Mouse (Mus musculus) heart, embryonic 15.5 days (tissue): ENCODE measurements around the gene Npcd. TPM values are rescaled to one million over a fixed set of nuclear protein-coding genes. Genes with fewer than 3 reads are reported as not detected.
A peak's percentile ranks its signal among the peaks of the same experiment; 100 is the strongest.

ENCODE experiments used
- ATAC-seq: fragments of 200-750 bp; cut with Nextera tagmentation; replicated peaks from 2 replicates; pipeline ENCODE4 v1.8.0; 2017; ENCODE audit warnings: low read depth, moderate TSS enrichment; ENCODE audit not compliant: insufficient number of reproducible peaks, insufficient read depth, low FRiP score
- H3K27ac ChIP-seq: fragments of 300-500 bp; sonication (generic); 2 replicates; pipeline ENCODE4 v1.5.1; 2015; ENCODE audit warnings: mild to moderate bottlenecking, inconsistent platforms
- H3K27me3 ChIP-seq: fragments of 300-500 bp; sonication (generic); 2 replicates; pipeline ENCODE4 v1.6.1; 2015; ENCODE audit warnings: inconsistent platforms
- H3K36me3 ChIP-seq: fragments of 300-500 bp; sonication (generic); 2 replicates; pipeline ENCODE4 v1.6.1; 2015; ENCODE audit warnings: mild to moderate bottlenecking, inconsistent platforms
- H3K4me1 ChIP-seq: fragments of 300-500 bp; sonication (generic); replicated peaks from 2 replicates; pipeline ENCODE4 v1.6.1; 2015; ENCODE audit warnings: inconsistent platforms
- H3K4me2 ChIP-seq: fragments of 300-500 bp; sonication (generic); 2 replicates; pipeline ENCODE4 v1.6.1; 2015; ENCODE audit warnings: inconsistent platforms, mild to moderate bottlenecking, moderate library complexity
- H3K4me3 ChIP-seq: fragments of 300-500 bp; sonication (generic); 2 replicates; pipeline ENCODE4 v1.5.1; 2015; ENCODE audit warnings: mild to moderate bottlenecking, inconsistent platforms
- H3K9ac ChIP-seq: fragments of 300-500 bp; sonication (generic); 2 replicates; pipeline ENCODE4 v1.6.1; 2015; ENCODE audit warnings: mild to moderate bottlenecking, inconsistent platforms
- H3K9me3 ChIP-seq: fragments of 300-500 bp; sonication (generic); replicated peaks from 2 replicates; pipeline ENCODE4 v1.6.1; 2016; ENCODE audit warnings: inconsistent platforms
- WGBS: fragments of 180-500 bp; shearing (Covaris S2); methylation state at CpG from one replicate; pipeline ENCODE4 v1.1.7; 2015; ENCODE audit warnings: mixed read lengths; 5-methylcytosine and 5-hydroxymethylcytosine counted together
- polyA plus RNA-seq: library from polyadenylated mRNA; unstranded; fragments of >200 nt; fragmentation: Nextera tagmentation; extraction: Ambion mirVana; gene quantifications from 2 replicates; pipeline ENCODE4 v1.2.1, GENCODE M21; 2015

Gene Npcd
- polyA plus RNA-seq, 1 experiment from 2014 or later = not detected

DNA sequence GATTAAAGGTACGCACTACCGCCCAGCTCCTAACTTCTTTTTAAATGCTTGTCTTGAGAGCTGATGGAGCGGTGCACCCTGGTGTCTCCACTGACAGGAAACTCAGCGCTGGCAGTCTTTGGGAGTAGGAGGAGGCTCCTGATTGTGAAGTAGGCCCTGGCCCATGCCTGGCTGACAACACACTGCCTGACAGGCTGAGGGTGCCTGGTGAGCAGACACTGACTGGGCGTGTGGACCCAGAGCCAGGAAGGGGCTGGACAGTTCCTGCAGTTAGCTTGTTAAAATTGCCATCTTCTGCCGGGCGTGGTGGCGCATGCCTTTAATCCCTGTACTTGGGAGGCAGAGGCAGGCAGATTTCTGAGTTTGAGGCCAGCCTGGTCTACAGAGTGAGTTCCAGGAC, 83.8 kb downstream of the Npcd start:
- Histone ChIP-seq H3K4me3 (no peak overlapping the region), H3K27ac (no peak overlapping the region), H3K27me3 (no peaks in the 10 kb centered on the region), H3K36me3 (no peaks in the 10 kb centered on the region), H3K4me2 (no peak overlapping the region), H3K9me3 (no peaks in the 10 kb centered on the region), H3K9ac (no peak overlapping the region), H3K4me1 (peaks cover 2% of the 10 kb centered on the region)
- no peak for ATAC-seq
- 84% methylated on average over 8 of the region's 8 CpGs for WGBS

DNA sequence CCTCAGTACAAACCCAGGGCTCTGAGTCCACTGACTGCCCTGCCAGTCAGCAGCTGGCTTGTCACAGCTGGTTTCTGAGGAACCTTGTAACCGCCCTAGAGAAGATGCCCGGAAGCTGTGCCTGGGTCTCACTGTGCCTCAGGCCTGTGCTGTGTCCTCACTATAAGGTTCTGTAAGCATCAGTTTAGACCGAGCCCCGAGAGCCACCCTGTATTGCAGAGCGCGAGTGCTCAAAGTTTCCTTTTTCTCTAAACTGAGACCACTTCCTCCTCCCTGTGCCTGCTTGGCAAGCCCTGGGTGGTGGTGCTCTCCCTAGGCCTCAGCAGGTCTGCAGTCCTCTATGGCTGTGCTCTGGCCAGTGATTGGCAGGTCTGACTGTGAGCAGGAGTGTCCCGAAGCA, 84.9 kb downstream of the Npcd start:
- H3K4me3 ChIP-seq = no peak overlapping the region
- WGBS = 89% methylated on average over 7 of the region's 7 CpGs

DNA sequence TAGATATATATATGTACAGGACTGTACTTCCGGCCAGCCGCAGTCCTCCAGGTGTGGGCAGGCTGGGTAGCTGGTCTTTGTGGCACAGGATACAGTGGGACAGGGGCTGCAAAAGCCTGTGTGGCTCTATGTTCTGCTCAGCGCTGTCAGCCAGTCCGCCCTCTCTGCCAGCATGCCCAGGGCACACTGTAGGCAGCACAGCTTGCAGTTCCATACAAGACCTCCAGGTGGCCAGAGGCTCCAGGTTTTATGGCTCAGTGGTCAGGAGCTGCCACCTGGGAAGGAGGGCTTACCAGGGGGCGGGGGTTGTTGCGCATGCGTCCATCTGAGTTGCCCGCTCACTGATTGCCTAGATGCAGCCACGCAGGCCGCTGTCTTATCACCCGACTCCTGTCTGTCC, 86.0 kb downstream of the Npcd start:
- peaks cover 5% of the 10 kb centered on the region for H3K4me1 ChIP-seq
- no peak overlapping the region for H3K4me3 ChIP-seq
- H3K9ac ChIP-seq = no peak overlapping the region
- ATAC-seq = 0 out of 2 replicates have a peak, but pooled peaks have one; percentile 7
- H3K27ac ChIP-seq = no peak overlapping the region
- H3K9me3 ChIP-seq = no peaks in the 10 kb centered on the region
- no peaks in the 10 kb centered on the region for H3K27me3 ChIP-seq
- no peaks in the 10 kb centered on the region for H3K36me3 ChIP-seq
- 58% methylated on average over 11 of the region's 11 CpGs for WGBS
- no peak overlapping the region for H3K4me2 ChIP-seq

More for the DNA sequence above, 84.9 kb downstream of the Npcd start:
- peaks cover 6% of the 10 kb centered on the region for H3K4me1 ChIP-seq
- H3K36me3 ChIP-seq = no peaks in the 10 kb centered on the region
- H3K9ac ChIP-seq = no peak overlapping the region
- H3K27ac ChIP-seq = no peak overlapping the region
- H3K4me2 ChIP-seq = no peak overlapping the region
- H3K27me3 ChIP-seq = no peaks in the 10 kb centered on the region
- no peaks in the 10 kb centered on the region for H3K9me3 ChIP-seq
- no peak for ATAC-seq

DNA sequence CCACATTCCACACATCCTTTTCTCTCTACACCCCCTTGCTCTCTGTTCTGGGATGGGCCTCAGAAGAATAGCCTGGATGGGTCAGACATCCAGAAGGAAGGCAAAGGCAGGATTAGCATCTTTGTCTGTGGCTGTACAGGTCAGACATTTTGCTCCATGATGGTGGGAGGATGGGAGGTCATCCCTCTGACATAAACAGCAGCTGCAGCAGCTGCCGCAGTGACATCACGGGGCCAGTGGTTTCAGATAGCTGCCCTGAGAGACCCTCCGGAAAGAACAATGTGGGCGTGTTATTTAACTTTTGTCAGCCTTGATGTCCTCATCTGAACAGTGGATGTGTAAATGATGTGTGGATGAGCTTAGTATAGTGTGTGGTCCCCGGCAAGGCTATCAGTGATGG, 88.2 kb downstream of the Npcd start:
- Histone ChIP-seq H3K4me1 (peaks cover 16% of the 10 kb centered on the region), H3K27me3 (no peaks in the 10 kb centered on the region), H3K27ac (no peak overlapping the region), H3K9me3 (no peaks in the 10 kb centered on the region), H3K36me3 (no peaks in the 10 kb centered on the region), H3K4me3 (no peak overlapping the region), H3K9ac (no peak overlapping the region), H3K4me2 (no peak overlapping the region)
- no peak for ATAC-seq
- 81% methylated on average over 5 of the region's 5 CpGs for WGBS

DNA sequence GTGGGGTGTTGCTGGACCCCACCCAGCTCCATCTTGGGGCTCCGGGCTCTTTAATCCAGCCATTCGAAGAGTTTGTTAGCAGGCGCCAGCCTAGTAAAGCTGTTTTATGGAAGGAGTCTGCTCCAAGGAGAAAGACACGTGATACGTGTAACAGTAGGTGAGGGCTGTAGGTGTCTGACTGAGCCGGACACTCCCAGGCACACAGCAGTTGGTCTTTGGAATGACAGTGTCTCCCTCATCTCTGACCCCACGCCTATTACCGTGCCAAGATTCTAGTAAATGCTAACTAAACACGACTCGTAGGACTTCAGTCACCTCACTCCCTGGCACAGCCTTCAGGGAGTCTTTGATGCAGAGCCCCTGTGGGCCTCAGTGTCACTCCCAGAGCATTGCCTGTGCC, 88.7 kb downstream of the Npcd start:
- Histone ChIP-seq H3K4me1 (peaks cover 21% of the 10 kb centered on the region), H3K9ac (no peak overlapping the region), H3K27ac (no peak overlapping the region), H3K4me2 (no peak overlapping the region), H3K27me3 (no peaks in the 10 kb centered on the region), H3K9me3 (no peaks in the 10 kb centered on the region), H3K4me3 (no peak overlapping the region), H3K36me3 (no peaks in the 10 kb centered on the region)
- WGBS = 78% methylated on average over 10 of the region's 10 CpGs
- ATAC-seq = no peak

DNA sequence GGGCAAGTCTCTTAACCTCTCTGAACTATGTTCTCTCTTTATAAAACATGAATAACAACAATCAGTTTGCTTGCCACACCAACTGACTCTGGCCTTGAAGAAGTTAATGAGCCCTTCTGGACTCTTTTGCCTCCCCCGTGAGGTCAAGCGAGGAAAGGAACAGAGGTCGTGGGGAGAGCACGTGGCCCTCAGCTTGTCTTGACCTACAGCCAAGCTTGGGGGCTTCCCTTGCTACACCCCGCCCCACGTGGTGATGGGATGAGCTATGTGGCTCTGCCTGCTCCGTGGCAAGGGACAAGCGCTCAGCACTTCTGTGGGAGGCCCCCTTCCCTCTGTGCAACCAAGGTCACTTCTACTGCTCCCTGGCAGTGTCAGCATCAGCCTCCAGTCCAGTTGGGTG, 89.3 kb downstream of the Npcd start:
- Histone ChIP-seq H3K4me3 (no peak overlapping the region), H3K9me3 (no peaks in the 10 kb centered on the region), H3K36me3 (no peaks in the 10 kb centered on the region), H3K27me3 (no peaks in the 10 kb centered on the region), H3K9ac (no peak overlapping the region), H3K27ac (no peak overlapping the region), H3K4me2 (no peak overlapping the region), H3K4me1 (peaks cover 27% of the 10 kb centered on the region)
- 68% methylated on average over 8 of the region's 8 CpGs for WGBS
- ATAC-seq = no peak

DNA sequence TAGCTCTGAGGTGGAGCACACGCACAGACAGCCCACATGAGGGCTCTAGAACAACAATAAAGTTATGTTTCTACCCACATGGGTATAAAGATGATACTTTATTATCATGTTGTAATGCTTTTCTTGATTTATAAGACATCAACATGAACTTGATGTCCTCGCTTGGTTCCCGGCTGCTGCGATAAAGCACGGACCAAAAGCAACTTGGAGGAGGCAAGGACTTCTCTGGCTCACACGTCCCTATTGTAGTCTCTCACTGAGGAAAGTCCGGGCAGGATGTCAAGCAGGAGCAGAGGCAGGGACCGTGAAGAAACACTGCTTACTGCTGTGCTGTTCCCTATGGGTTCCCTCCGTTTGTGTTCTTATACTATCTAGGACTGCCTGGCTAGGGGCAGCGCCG, 90.0 kb downstream of the Npcd start:
- Histone ChIP-seq H3K9ac (no peak overlapping the region), H3K4me3 (no peak overlapping the region), H3K27ac (no peak overlapping the region), H3K36me3 (peaks cover 4% of the 10 kb centered on the region; the same call in 1 of the 2 replicates), H3K4me2 (no peak overlapping the region), H3K4me1 (peaks cover 34% of the 10 kb centered on the region), H3K9me3 (no peaks in the 10 kb centered on the region), H3K27me3 (no peaks in the 10 kb centered on the region)
- 90% methylated on average over 11 of the region's 11 CpGs for WGBS
- no peak for ATAC-seq

DNA sequence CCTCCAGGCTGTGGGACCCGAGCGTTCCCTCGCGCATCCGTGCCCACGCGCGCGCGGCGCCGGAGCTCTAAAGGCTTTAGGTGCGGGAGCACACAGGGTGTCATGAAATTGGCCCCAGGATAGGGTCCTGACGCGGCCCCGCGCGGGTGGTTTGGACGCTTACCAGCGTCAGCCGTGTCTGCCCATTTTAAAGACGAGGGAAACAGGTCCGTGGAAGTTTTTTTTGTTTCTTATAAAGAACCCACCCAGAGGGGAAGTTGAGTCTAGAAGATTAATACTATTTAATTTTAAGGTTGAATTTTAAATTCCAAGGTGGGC, 91.4 kb downstream of the Npcd start:
- no peaks in the 10 kb centered on the region for H3K27me3 ChIP-seq
- WGBS = under 1% methylated on average over 23 of the region's 23 CpGs
- peaks cover 18% of the 10 kb centered on the region for H3K36me3 ChIP-seq
- peak overlapping the region; percentile 88 for H3K27ac ChIP-seq
- H3K4me3 ChIP-seq = peak overlapping the region; percentile 93
- H3K4me2 ChIP-seq = peak overlapping the region; percentile 90
- H3K4me1 ChIP-seq = peaks cover 43% of the 10 kb centered on the region
- ATAC-seq = no peak; the same call in 1 of the 2 replicates
- H3K9me3 ChIP-seq = no peaks in the 10 kb centered on the region
- H3K9ac ChIP-seq = peak overlapping the region; percentile 90

DNA sequence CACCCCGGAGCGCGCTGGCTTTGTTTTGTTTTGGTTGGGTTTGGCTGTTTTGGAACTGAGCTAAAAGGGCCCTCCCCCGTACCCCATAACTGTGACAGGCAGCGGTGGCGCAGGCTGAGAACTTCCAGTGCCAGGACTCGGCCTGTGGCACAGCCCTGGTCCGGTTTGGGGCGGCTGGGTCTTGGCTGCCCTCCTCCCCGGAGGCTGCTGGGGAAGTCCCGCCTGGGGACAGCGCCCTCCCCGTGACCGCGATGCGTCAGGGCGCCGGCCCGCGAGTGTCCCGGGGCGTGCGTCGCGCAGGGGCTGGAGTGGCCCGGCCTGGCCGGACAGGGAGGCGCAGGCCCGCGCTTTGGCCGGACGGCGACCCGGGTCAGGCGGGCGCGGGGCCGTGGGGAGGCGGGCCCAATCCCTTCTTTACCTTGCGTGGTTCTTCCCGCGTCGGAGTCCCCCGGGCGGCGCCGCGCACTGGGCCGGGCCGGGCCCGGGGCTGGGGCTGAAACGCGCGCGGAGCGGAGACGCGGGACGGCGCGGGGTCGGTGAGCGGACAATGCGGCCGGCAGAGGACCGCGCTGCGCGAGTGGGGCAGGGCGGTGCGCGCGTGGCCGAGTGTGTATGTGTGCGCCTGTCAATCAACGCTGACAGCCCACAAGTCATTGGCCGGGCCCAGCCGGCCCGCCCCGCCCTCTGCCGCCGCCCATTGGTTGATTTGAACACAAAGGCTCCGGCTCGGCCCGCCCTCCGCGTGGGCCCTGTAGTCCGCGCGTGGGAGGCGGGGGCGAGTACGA, 91.9 kb downstream of the Npcd start, which contains the start of gene Sun2:
Sun2 (minus strand) TSS at position 616 of the 785 bp plus-strand sequence.
- peak; percentile 89 for ATAC-seq
- peaks cover 43% of the 10 kb centered on the region for H3K4me1 ChIP-seq
- peaks cover 23% of the 10 kb centered on the region for H3K36me3 ChIP-seq
- H3K4me2 ChIP-seq = peak within 1 kb of the TSS; percentile 90
- WGBS = under 1% methylated on average over 87 of the region's 93 CpGs
- H3K27me3 ChIP-seq = no peaks in the 10 kb centered on the region
- peak within 1 kb of the TSS; percentile 90 for H3K9ac ChIP-seq
- H3K27ac ChIP-seq = peak within 1 kb of the TSS; percentile 88
- H3K9me3 ChIP-seq = no peaks in the 10 kb centered on the region
- H3K4me3 ChIP-seq = peak within 1 kb of the TSS; percentile 93

DNA sequence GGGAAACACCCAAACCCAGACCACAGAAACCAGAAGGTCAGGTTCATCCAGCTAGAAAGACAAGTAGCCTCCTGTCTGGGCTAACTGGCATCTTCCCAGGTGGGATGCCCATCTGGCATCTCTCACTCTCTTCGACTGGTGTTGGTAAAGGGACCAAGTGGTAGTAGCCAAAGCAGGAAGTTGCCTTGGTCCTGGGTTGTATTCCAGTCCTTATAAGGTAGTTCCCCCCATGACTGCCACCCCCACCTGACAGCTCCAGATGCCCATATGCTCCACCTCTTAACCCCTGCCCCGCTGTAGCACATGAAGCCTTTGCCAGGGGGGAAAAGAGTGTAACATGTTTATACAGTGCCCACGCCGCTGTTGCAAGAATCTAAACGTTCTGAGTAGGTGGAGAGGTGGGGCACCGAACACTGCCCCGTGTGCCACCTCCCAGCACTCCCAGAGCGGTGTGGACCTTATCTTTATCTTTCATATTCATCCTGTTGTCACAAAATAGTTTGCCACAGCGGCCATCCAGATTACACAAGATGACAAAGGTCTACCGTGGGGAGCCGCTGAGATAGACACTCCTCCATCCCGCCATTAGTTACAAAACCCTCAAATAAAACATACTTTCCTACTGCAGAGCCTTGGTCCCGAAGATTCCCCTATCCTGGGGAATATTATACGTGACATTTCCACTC, 92.7 kb downstream of the Npcd start:
- H3K9ac ChIP-seq = peak overlapping the region; percentile 90
- H3K4me2 ChIP-seq = peak overlapping the region; percentile 90
- H3K27me3 ChIP-seq = no peaks in the 10 kb centered on the region
- WGBS = 9% methylated on average over 14 of the region's 14 CpGs
- H3K36me3 ChIP-seq = peaks cover 31% of the 10 kb centered on the region
- H3K27ac ChIP-seq = peak overlapping the region; percentile 88
- H3K9me3 ChIP-seq = no peaks in the 10 kb centered on the region
- H3K4me1 ChIP-seq = peaks cover 43% of the 10 kb centered on the region
- 0 out of 2 replicates have a peak, but pooled peaks have one; percentile 19 for ATAC-seq
- H3K4me3 ChIP-seq = peak overlapping the region; percentile 93

DNA sequence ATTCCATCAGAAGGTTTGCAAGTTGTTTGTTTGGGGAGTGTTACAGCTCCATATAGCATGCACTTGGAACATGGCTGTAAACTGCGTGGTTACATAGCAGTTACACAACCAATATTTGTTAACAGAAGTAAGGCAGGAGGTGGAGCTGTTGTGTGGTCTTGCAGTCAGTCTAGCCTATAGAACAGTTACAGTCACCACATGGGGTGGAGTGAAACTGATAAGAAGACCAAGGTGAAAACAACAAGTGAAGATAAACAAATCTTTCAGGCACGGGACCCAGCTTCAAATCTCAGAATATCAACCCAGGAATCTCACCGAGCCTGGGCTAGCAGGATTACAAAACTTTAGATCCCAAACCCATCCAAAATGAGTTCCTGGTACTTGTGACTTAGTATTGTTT, 93.3 kb downstream of the Npcd start:
- 46% methylated on average over 3 of the region's 3 CpGs for WGBS
- no peaks in the 10 kb centered on the region for H3K27me3 ChIP-seq

More for the DNA sequence above, 93.3 kb downstream of the Npcd start:
- Histone ChIP-seq H3K4me3 (peak overlapping the region; percentile 93), H3K9me3 (no peaks in the 10 kb centered on the region), H3K9ac (peak overlapping the region; percentile 90; the same call in 1 of the 2 replicates), H3K36me3 (peaks cover 31% of the 10 kb centered on the region), H3K27ac (peak overlapping the region; percentile 88), H3K4me2 (peak overlapping the region; percentile 90), H3K4me1 (peaks cover 46% of the 10 kb centered on the region)
- ATAC-seq = no peak
